Mouse (Mus musculus): Measurements from ENCODE around the gene Esr1. TPM values are rescaled to one million over a fixed set of nuclear protein-coding genes. Genes with fewer than 3 reads are reported as not detected.

The Esr1 gene
- 1.9 TPM for polyA plus RNA-seq (2015; fragmentation: Illumina TruSeq; extraction: RNeasy Lipid Tissue Mini Kit (QIAGEN cat#74804); ENCODE audit: low read depth, low replicate concordance)

DNA sequence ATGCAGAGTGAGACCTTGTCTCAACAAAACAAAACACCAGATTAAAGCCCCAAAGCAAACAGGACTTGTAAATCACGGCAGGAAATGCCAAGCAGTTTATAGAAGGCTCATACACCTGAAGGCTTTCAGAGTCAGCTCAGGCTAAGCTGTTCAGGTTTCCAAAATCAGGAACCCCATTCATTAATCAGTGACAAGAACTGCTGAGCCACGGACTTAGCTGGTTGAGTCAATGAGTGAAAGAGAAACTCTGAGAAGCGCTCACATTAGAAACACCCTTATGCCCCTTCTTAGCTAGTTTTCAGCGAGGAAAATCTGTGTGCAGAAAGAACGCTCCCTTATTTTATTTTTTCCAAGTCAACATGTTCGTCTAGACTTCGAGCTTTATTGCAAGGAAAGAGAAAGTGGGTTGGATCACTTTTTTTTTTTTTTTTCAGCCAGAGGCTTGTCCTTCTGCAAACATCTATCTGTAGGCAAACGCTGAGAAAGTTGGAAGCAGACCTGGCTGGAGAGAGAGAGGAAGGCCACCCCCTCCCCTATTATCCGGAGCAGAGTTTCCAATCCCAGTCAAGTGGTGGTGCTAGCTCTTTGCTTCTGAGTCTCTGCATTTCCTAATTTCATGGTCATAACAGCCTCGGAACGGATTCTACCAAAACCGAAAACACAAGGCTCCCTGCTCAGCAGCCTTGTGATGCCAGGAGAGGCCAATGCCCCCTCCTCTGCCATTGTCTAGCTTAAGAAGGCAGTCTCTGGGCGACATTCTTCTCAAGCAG lies at the start of gene Esr1:
Gene Esr1, plus strand, starts transcription at position 208 of the 770 bp plus-strand sequence.

Other genes with a start within 250 kb of the Esr1 start
- 8.6 TPM for gene Zbtb2, start 223.5 kb upstream of the Esr1 start, polyA plus RNA-seq (2015; fragmentation: Illumina TruSeq; extraction: RNeasy Lipid Tissue Mini Kit (QIAGEN cat#74804); ENCODE audit: low read depth, low replicate concordance)
- gene Rmnd1, start 179.2 kb upstream of the Esr1 start, polyA plus RNA-seq (2015; fragmentation: Illumina TruSeq; extraction: RNeasy Lipid Tissue Mini Kit (QIAGEN cat#74804); ENCODE audit: low read depth, low replicate concordance) = 68.7 TPM
- 28.6 TPM for gene Armt1, start 179.1 kb upstream of the Esr1 start, polyA plus RNA-seq (2015; fragmentation: Illumina TruSeq; extraction: RNeasy Lipid Tissue Mini Kit (QIAGEN cat#74804); ENCODE audit: low read depth, low replicate concordance)
- gene Ccdc170, start 129.1 kb upstream of the Esr1 start, polyA plus RNA-seq (2015; fragmentation: Illumina TruSeq; extraction: RNeasy Lipid Tissue Mini Kit (QIAGEN cat#74804); ENCODE audit: low read depth, low replicate concordance) = 0.74 TPM